Mouse (Mus musculus): ENCODE measurements around the gene Olfr575. TPM values are rescaled to one million over a fixed set of nuclear protein-coding genes. Genes with fewer than 3 reads are reported as not detected.

Gene Olfr575
- polyA plus RNA-seq (2014; fragmentation: Illumina TruSeq; extraction: RNeasy Lipid Tissue Mini Kit (QIAGEN cat#74804); ENCODE audit: low read depth, low replicate concordance), result not detected

GRCm38 (mm10) chr7:102958593-102958992, at the start of gene Olfr575:
Gene Olfr575 (minus strand): TSS chr7:102958775.

GRCm38 (mm10) chr7:102989224-102989623, 30.6 kb upstream of the Olfr575 start, which contains the start of gene Olfr578:
Gene Olfr578 (minus strand): TSS chr7:102989324.

DNA sequence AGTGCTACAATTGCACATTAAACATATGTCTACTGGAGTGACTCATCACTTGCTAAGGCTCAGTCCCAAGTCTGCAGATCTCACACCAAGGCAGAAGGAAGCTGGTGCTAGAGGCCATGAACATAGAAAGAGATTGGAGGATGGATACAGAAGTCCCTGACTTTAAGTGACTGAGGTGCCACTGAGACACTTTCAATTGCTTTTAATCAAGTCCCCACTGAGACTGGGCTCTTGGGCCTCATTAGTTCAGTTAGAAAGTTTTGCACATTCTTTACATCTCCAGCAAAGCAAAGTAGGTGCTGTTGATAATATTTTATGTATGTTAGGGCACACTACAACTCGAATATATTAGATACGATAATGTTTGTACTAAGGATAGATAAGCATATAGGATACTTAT, 17.3 kb upstream of the Olfr575 start, which contains the start of gene Olfr577:
Gene Olfr577, minus strand, starts transcription at position 101 of the 400 bp plus-strand sequence.

GRCm38 (mm10) chr7:102962360-102962759, 3.8 kb upstream of the Olfr575 start, which contains the start of gene Olfr576:
Gene Olfr576 (plus strand): TSS chr7:102962660.

DNA sequence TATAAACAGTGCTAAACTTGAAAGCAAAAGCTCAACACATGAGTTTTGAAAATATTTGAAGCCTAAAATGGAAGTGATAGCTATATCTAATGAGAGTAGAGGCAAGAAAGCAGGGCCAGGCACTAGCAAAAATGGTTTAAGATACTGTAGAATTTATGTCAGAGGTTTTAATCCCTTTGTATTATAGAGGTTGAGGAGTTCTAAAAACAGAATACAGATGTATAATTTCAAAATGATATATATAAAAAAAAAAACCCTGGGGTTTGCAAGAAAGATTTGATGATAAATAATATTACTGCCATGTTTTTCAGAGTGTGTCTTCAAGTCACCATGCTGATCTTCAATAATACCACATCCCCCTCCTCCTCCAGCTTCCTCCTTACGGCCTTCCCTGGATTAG, 10.4 kb downstream of the Olfr575 start, which contains the start of gene Olfr574:
Gene Olfr574, plus strand, starts transcription at position 301 of the 400 bp plus-strand sequence.

GRCm38 (mm10) chr7:102942475-102942874, 16.1 kb downstream of the Olfr575 start, which contains the start of gene Olfr573-ps1:
Gene Olfr573-ps1 (minus strand): TSS chr7:102942575.

GRCm38 (mm10) chr7:102924109-102924508, 34.5 kb downstream of the Olfr575 start, which contains the start of gene Olfr572:
Gene Olfr572 (plus strand): TSS chr7:102924409.

DNA sequence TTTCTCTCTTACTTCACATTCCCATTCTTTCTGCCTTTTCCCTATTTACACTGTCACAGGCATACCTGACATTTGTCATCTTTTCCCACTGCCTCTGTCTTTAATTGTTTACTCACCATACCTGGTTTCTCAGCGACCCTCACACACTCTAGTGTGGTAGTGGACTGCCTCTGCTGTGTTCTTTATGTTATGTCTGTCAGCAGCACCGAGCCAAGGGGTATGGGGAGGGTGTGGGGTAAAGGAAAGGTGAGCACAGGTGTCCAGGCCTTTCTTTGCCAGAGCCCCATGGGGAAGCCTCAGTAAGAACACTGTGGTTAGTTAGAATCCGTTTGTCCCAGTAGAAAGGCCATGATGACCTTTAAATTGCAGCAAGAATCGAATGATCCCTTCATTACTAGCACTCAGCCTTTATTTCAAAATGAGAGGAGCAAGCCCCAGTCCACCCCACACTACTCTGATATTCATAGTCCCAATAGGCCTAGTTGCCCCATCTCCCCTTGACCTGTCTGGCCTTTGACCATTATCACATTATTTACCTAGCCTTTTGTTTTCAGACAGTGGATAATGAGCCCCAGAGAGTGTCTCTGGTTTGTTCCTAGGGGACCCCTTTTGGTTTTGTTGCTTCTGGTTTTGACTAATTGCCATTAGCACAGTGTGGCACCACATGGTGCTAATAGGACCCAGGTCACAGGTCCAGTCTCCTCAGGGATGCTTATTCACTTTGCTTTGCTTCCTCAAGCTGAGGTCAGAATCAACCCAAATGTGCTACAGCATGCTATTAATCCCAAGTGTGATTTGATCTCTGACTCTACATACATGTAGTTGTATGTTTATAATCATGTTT, 41.3 kb downstream of the Olfr575 start, which contains the start of gene Olfr571:
Gene Olfr571, minus strand, starts transcription at position 505 of the 844 bp plus-strand sequence.

Other genes starting within 250 kb of the Olfr575 start
- 0.08 TPM for gene Olfr33, start 239.7 kb downstream of the Olfr575 start, polyA plus RNA-seq (2014; fragmentation: Illumina TruSeq; extraction: RNeasy Lipid Tissue Mini Kit (QIAGEN cat#74804); ENCODE audit: low read depth, low replicate concordance)
- not detected for gene Olfr559, start 231.3 kb downstream of the Olfr575 start, polyA plus RNA-seq (2014; fragmentation: Illumina TruSeq; extraction: RNeasy Lipid Tissue Mini Kit (QIAGEN cat#74804); ENCODE audit: low read depth, low replicate concordance)
- gene Olfr560, start 199.4 kb downstream of the Olfr575 start, polyA plus RNA-seq (2014; fragmentation: Illumina TruSeq; extraction: RNeasy Lipid Tissue Mini Kit (QIAGEN cat#74804); ENCODE audit: low read depth, low replicate concordance), result not detected
- 0.34 TPM for gene Olfr78, start 199.3 kb downstream of the Olfr575 start, polyA plus RNA-seq (2014; fragmentation: Illumina TruSeq; extraction: RNeasy Lipid Tissue Mini Kit (QIAGEN cat#74804); ENCODE audit: low read depth, low replicate concordance)
- gene Olfr561, start 187.6 kb downstream of the Olfr575 start, polyA plus RNA-seq (2014; fragmentation: Illumina TruSeq; extraction: RNeasy Lipid Tissue Mini Kit (QIAGEN cat#74804); ENCODE audit: low read depth, low replicate concordance), result not detected
- not detected for gene Olfr564, start 155.3 kb downstream of the Olfr575 start, polyA plus RNA-seq (2014; fragmentation: Illumina TruSeq; extraction: RNeasy Lipid Tissue Mini Kit (QIAGEN cat#74804); ENCODE audit: low read depth, low replicate concordance)
- not detected for gene Olfr566, start 100.0 kb downstream of the Olfr575 start, polyA plus RNA-seq (2014; fragmentation: Illumina TruSeq; extraction: RNeasy Lipid Tissue Mini Kit (QIAGEN cat#74804); ENCODE audit: low read depth, low replicate concordance)
- 0.24 TPM for gene Olfr568, start 81.7 kb downstream of the Olfr575 start, polyA plus RNA-seq (2014; fragmentation: Illumina TruSeq; extraction: RNeasy Lipid Tissue Mini Kit (QIAGEN cat#74804); ENCODE audit: low read depth, low replicate concordance)
- gene Olfr569, start 67.9 kb downstream of the Olfr575 start, polyA plus RNA-seq (2014; fragmentation: Illumina TruSeq; extraction: RNeasy Lipid Tissue Mini Kit (QIAGEN cat#74804); ENCODE audit: low read depth, low replicate concordance), result not detected
- gene Olfr570, start 64.2 kb downstream of the Olfr575 start, polyA plus RNA-seq (2014; fragmentation: Illumina TruSeq; extraction: RNeasy Lipid Tissue Mini Kit (QIAGEN cat#74804); ENCODE audit: low read depth, low replicate concordance), result not detected
- not detected for gene Olfr571, start 41.2 kb downstream of the Olfr575 start, polyA plus RNA-seq (2014; fragmentation: Illumina TruSeq; extraction: RNeasy Lipid Tissue Mini Kit (QIAGEN cat#74804); ENCODE audit: low read depth, low replicate concordance)
- gene Olfr572, start 34.4 kb downstream of the Olfr575 start, polyA plus RNA-seq (2014; fragmentation: Illumina TruSeq; extraction: RNeasy Lipid Tissue Mini Kit (QIAGEN cat#74804); ENCODE audit: low read depth, low replicate concordance), result not detected
- gene Olfr573-ps1, start 16.2 kb downstream of the Olfr575 start, polyA plus RNA-seq (2014; fragmentation: Illumina TruSeq; extraction: RNeasy Lipid Tissue Mini Kit (QIAGEN cat#74804); ENCODE audit: low read depth, low replicate concordance), result not detected
- gene Olfr574, start 10.3 kb downstream of the Olfr575 start, polyA plus RNA-seq (2014; fragmentation: Illumina TruSeq; extraction: RNeasy Lipid Tissue Mini Kit (QIAGEN cat#74804); ENCODE audit: low read depth, low replicate concordance), result not detected
- gene Olfr576, start 3.9 kb upstream of the Olfr575 start, polyA plus RNA-seq (2014; fragmentation: Illumina TruSeq; extraction: RNeasy Lipid Tissue Mini Kit (QIAGEN cat#74804); ENCODE audit: low read depth, low replicate concordance), result not detected
- not detected for gene Olfr577, start 17.2 kb upstream of the Olfr575 start, polyA plus RNA-seq (2014; fragmentation: Illumina TruSeq; extraction: RNeasy Lipid Tissue Mini Kit (QIAGEN cat#74804); ENCODE audit: low read depth, low replicate concordance)
- not detected for gene Olfr578, start 30.5 kb upstream of the Olfr575 start, polyA plus RNA-seq (2014; fragmentation: Illumina TruSeq; extraction: RNeasy Lipid Tissue Mini Kit (QIAGEN cat#74804); ENCODE audit: low read depth, low replicate concordance)
- gene Olfr582, start 79.2 kb upstream of the Olfr575 start, polyA plus RNA-seq (2014; fragmentation: Illumina TruSeq; extraction: RNeasy Lipid Tissue Mini Kit (QIAGEN cat#74804); ENCODE audit: low read depth, low replicate concordance), result not detected
- not detected for gene Olfr583, start 92.5 kb upstream of the Olfr575 start, polyA plus RNA-seq (2014; fragmentation: Illumina TruSeq; extraction: RNeasy Lipid Tissue Mini Kit (QIAGEN cat#74804); ENCODE audit: low read depth, low replicate concordance)
- gene Olfr584, start 123.1 kb upstream of the Olfr575 start, polyA plus RNA-seq (2014; fragmentation: Illumina TruSeq; extraction: RNeasy Lipid Tissue Mini Kit (QIAGEN cat#74804); ENCODE audit: low read depth, low replicate concordance), result not detected
- not detected for gene Olfr585, start 138.9 kb upstream of the Olfr575 start, polyA plus RNA-seq (2014; fragmentation: Illumina TruSeq; extraction: RNeasy Lipid Tissue Mini Kit (QIAGEN cat#74804); ENCODE audit: low read depth, low replicate concordance)
- not detected for gene Olfr586, start 166.9 kb upstream of the Olfr575 start, polyA plus RNA-seq (2014; fragmentation: Illumina TruSeq; extraction: RNeasy Lipid Tissue Mini Kit (QIAGEN cat#74804); ENCODE audit: low read depth, low replicate concordance)
- not detected for gene Olfr588-ps1, start 182.1 kb upstream of the Olfr575 start, polyA plus RNA-seq (2014; fragmentation: Illumina TruSeq; extraction: RNeasy Lipid Tissue Mini Kit (QIAGEN cat#74804); ENCODE audit: low read depth, low replicate concordance)
- not detected for gene Olfr589, start 197.6 kb upstream of the Olfr575 start, polyA plus RNA-seq (2014; fragmentation: Illumina TruSeq; extraction: RNeasy Lipid Tissue Mini Kit (QIAGEN cat#74804); ENCODE audit: low read depth, low replicate concordance)
- gene Olfr591, start 219.6 kb upstream of the Olfr575 start, polyA plus RNA-seq (2014; fragmentation: Illumina TruSeq; extraction: RNeasy Lipid Tissue Mini Kit (QIAGEN cat#74804); ENCODE audit: low read depth, low replicate concordance), result not detected
- gene Olfr592, start 226.0 kb upstream of the Olfr575 start, polyA plus RNA-seq (2014; fragmentation: Illumina TruSeq; extraction: RNeasy Lipid Tissue Mini Kit (QIAGEN cat#74804); ENCODE audit: low read depth, low replicate concordance), result not detected

Data from testis, adult 10 weeks (tissue).